Mouse (Mus musculus) frontal cortex, adult (tissue): ENCODE measurements at regions not wholly inside any gene's neighbourhood (a gene's known extent, or its start where the extent isn't known, plus 50 kb on each side); places are given as distances from the start of the nearest gene placed in this dataset.
A peak's percentile ranks its signal among the peaks of the same experiment; 100 is the strongest.

Experiments used
- ATAC-seq: cut with Nextera tagmentation; 2 replicates; pipeline ENCODE4 v1.9.2; 2017; ENCODE audit warnings: mild to moderate bottlenecking, moderate library complexity, mixed read lengths; ENCODE audit not compliant: low TSS enrichment

GRCm38 (mm10) chr9:103813791-103814190, 52.2 kb upstream of the Tmem108 start:
- no peak for ATAC-seq

GRCm38 (mm10) chr9:103818998-103819397, 57.4 kb upstream of the Tmem108 start:
- ATAC-seq, result no peak

GRCm38 (mm10) chr9:103821632-103822031, 60.0 kb upstream of the Tmem108 start:
- ATAC-seq, result peak; percentile 82

- no peak for ATAC-seq
Measured at GRCm38 (mm10) chr9:103823491-103823890, 61.9 kb upstream of the Tmem108 start.

GRCm38 (mm10) chr9:103841199-103841598, 79.6 kb upstream of the Tmem108 start:
- ATAC-seq, result peak; percentile 44

GRCm38 (mm10) chr9:103843836-103844235, 82.2 kb upstream of the Tmem108 start:
- ATAC-seq, result peak; percentile 31; the same call in 1 of the 2 replicates

GRCm38 (mm10) chr9:103845916-103846457, 84.3 kb upstream of the Tmem108 start:
- ATAC-seq, result no peak

- ATAC-seq, result no peak
Measured at GRCm38 (mm10) chr9:103847931-103848330, 86.3 kb upstream of the Tmem108 start.

- no peak for ATAC-seq
Measured at GRCm38 (mm10) chr9:103849079-103849478, 87.4 kb upstream of the Tmem108 start.

- peak; percentile 64 for ATAC-seq
Measured at GRCm38 (mm10) chr9:103852691-103853090, 91.1 kb upstream of the Tmem108 start.

- no peak for ATAC-seq
Measured at GRCm38 (mm10) chr9:103860658-103861377, 99.2 kb upstream of the Tmem108 start.

GRCm38 (mm10) chr9:103862493-103862892, 100.9 kb upstream of the Tmem108 start:
- ATAC-seq, result peak; percentile 85; the same call in 1 of the 2 replicates

- ATAC-seq, result no peak
Measured at GRCm38 (mm10) chr9:103867433-103868209, 106.0 kb upstream of the Tmem108 start.

- ATAC-seq, result no peak
Measured at GRCm38 (mm10) chr9:103869276-103869675, 107.6 kb upstream of the Tmem108 start.

GRCm38 (mm10) chr9:103872119-103872518, 110.5 kb upstream of the Tmem108 start:
- ATAC-seq, result no peak

GRCm38 (mm10) chr9:103873876-103874275, 112.2 kb upstream of the Tmem108 start:
- no peak for ATAC-seq

GRCm38 (mm10) chr9:103877851-103878250, 116.2 kb upstream of the Tmem108 start:
- ATAC-seq, result no peak

GRCm38 (mm10) chr9:103892827-103893226, 109.5 kb upstream of the Nphp3 start:
- ATAC-seq, result no peak

- ATAC-seq, result no peak
Measured at GRCm38 (mm10) chr9:103894376-103894775, 108.0 kb upstream of the Nphp3 start.

GRCm38 (mm10) chr9:103899311-103899710, 103.0 kb upstream of the Nphp3 start:
- ATAC-seq, result no peak

- ATAC-seq, result no peak
Measured at GRCm38 (mm10) chr9:103911347-103911746, 91.0 kb upstream of the Nphp3 start.

- ATAC-seq, result no peak
Measured at GRCm38 (mm10) chr9:103915126-103915525, 87.2 kb upstream of the Nphp3 start.

- no peak for ATAC-seq
Measured at GRCm38 (mm10) chr9:103917771-103918170, 84.6 kb upstream of the Nphp3 start.
